Mouse (Mus musculus) cortical plate, adult 2 months (tissue): ENCODE measurements at regions not wholly inside any gene's neighbourhood (a gene's known extent, or its start where the extent isn't known, plus 50 kb on each side); places are given as distances from the start of the nearest gene placed in this dataset.

Source experiments
- CTCF ChIP-seq: fragments of 200-500 bp; IDR thresholded peaks from 2 replicates; pipeline ENCODE4 v1.5.1; 2011; ENCODE audit warnings: mild to moderate bottlenecking, control low read depth, low read length; ENCODE audit not compliant: insufficient read depth; ENCODE audit errors: extremely low read depth
- POLR2A ChIP-seq: fragments of 200-500 bp; IDR thresholded peaks from 2 replicates; pipeline ENCODE4 v1.6.1; 2011; ENCODE audit warnings: mild to moderate bottlenecking, low read length, control low read depth; ENCODE audit not compliant: insufficient read depth; ENCODE audit errors: extremely low read depth

DNA sequence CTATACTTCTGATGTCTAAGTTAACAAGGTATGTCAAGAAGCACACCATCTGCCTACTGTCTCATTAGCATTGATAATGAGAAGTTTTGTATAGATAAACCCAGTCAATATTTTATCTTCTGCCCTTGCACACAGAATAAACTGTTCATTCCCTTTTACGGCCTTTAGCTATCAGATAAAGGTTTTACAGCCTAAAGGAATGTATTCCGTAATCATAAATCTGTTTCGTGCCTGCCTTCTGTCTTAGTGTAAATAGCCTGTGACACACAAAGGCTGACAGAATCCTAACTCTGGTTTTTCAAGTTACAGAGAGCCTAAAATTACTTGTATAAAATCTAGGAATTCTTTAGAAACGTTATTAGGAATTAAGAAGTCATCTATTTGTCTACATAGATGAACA lies 97.6 kb upstream of the Kctd3 start:
- TF ChIP-seq POLR2A (no peak), CTCF (no peak)
